Mouse (Mus musculus) limb, embryonic 13.5 days (tissue): Measurements from ENCODE around the gene Tnik. TPM values are rescaled to one million over a fixed set of nuclear protein-coding genes. Genes with fewer than 3 reads are reported as not detected.
A peak's percentile ranks its signal among the peaks of the same experiment; 100 is the strongest.

ENCODE experiments used
- ATAC-seq: fragments of 200-750 bp; cut with Nextera tagmentation; 2 replicates; pipeline ENCODE4 v1.8.0; 2017; ENCODE audit warnings: low read depth, moderate number of reproducible peaks, moderate TSS enrichment; ENCODE audit not compliant: low FRiP score
- H3K27ac ChIP-seq: fragments of 300-500 bp; sonication (generic); 2 replicates; pipeline ENCODE4 v1.5.1; 2015; ENCODE audit warnings: inconsistent platforms, mild to moderate bottlenecking, moderate library complexity
- H3K27me3 ChIP-seq: fragments of 300-500 bp; sonication (generic); 2 replicates; pipeline ENCODE4 v1.6.1; 2015; ENCODE audit warnings: mild to moderate bottlenecking, inconsistent platforms
- H3K36me3 ChIP-seq: fragments of 300-500 bp; sonication (generic); 2 replicates; pipeline ENCODE4 v1.6.1; 2015; ENCODE audit warnings: inconsistent platforms, mild to moderate bottlenecking, moderate library complexity
- H3K4me1 ChIP-seq: fragments of 300-500 bp; sonication (generic); 2 replicates; pipeline ENCODE4 v1.6.1; 2015; ENCODE audit warnings: inconsistent platforms
- H3K4me2 ChIP-seq: fragments of 300-500 bp; sonication (generic); replicated peaks from 2 replicates; pipeline ENCODE4 v1.6.1; 2015; ENCODE audit warnings: inconsistent platforms, mild to moderate bottlenecking, moderate library complexity
- H3K4me3 ChIP-seq: fragments of 300-500 bp; sonication (generic); 2 replicates; pipeline ENCODE4 v1.5.1; 2015; ENCODE audit warnings: moderate library complexity, mild to moderate bottlenecking, inconsistent platforms
- H3K9ac ChIP-seq: fragments of 300-500 bp; sonication (generic); 2 replicates; pipeline ENCODE4 v1.6.1; 2015; ENCODE audit warnings: mild to moderate bottlenecking, inconsistent platforms
- H3K9me3 ChIP-seq: fragments of 300-500 bp; sonication (generic); 2 replicates; pipeline ENCODE4 v1.6.1; 2016; ENCODE audit warnings: inconsistent platforms
- WGBS: fragments of 180-500 bp; shearing (Covaris S2); methylation state at CpG from one replicate; pipeline ENCODE4 v1.1.7; 2015; 5-methylcytosine and 5-hydroxymethylcytosine counted together
- polyA plus RNA-seq: library from polyadenylated mRNA; unstranded; fragments of >200 nt; fragmentation: Nextera tagmentation; extraction: Ambion mirVana; gene quantifications from 2 replicates; pipeline ENCODE4 v1.2.1, GENCODE M21; 2015

Gene Tnik
- polyA plus RNA-seq, 1 experiment from 2014 or later: 9.5 TPM

DNA sequence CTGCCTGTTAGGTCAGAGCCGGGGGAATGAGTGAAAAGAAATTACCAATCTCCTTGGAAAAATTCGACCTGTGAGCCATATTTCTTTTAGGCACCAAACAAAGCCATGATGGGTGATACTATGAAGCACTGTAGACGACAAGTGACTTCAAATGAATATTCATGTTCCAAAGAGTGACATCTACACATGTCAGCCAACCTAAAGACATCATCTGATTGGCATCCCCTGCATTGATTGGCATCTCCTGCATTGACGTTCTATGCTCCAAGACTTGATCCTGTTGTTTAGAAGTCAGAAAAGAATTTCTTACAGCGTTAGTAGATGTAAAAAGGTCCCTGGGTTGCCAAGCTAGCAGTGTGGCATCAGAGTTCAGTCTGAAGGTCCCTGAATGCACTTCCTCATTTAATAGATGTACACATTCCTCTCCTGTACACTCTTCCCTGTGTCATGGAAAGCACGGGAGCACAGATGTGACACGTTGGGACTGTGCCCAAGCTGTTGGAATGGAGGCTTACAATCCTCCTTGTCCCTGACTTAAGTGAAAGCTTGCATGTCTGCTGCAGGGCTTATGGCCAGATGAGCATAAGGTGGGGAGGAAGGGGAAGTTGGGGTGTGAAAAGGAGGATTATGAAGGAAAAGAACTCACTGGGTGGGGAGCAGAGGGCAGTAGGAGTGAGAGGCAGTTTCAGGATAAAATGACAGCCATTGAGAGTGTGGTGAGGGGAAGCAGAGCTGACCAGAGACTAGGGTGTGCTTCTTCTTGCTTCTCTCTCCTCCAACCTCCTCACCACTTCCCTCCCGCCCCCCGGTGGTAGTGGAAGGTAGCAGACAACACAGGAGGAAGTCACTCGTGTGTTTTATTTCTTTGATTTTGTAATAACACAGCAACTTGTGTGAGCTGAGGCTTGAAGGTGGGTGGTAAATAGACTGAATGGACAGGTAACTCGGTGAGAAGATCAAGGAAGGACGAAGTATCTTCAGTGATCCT lies 301.6 kb downstream of the Tnik start:
- H3K9ac ChIP-seq: no peak overlapping the region
- H3K27me3 ChIP-seq: no peaks in the 10 kb centered on the region
- no peaks in the 10 kb centered on the region for H3K9me3 ChIP-seq
- H3K4me1 ChIP-seq: no peaks in the 10 kb centered on the region
- no peaks in the 10 kb centered on the region for H3K36me3 ChIP-seq
- H3K4me2 ChIP-seq: no peak overlapping the region
- WGBS: 74% methylated on average over 12 of the region's 12 CpGs
- H3K4me3 ChIP-seq: no peak overlapping the region
- H3K27ac ChIP-seq: no peak overlapping the region
- no peak for ATAC-seq

DNA sequence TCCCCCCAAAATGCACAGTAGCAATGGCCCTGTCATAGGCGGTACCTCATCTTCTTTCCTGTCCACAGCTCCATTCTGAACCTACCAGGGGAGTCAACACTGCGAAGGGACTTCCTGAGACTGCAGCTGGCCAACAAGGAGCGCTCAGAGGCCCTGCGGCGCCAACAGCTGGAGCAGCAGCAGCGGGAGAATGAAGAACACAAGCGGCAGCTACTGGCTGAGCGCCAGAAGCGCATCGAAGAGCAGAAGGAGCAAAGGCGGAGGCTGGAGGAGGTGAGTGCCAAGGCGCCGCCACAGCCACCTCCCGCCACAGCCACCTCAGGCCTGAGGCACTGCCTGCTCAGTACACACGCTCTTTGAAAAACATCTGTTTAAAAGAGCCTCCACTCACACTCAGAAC lies 314.3 kb downstream of the Tnik start:
- peaks cover 8% of the 10 kb centered on the region for H3K4me1 ChIP-seq
- peak overlapping the region; percentile 53 for H3K4me2 ChIP-seq
- WGBS: 26% methylated on average over 15 of the region's 15 CpGs
- no peak overlapping the region for H3K4me3 ChIP-seq
- H3K9ac ChIP-seq: no peak overlapping the region
- no peaks in the 10 kb centered on the region for H3K36me3 ChIP-seq
- H3K27ac ChIP-seq: no peak overlapping the region
- H3K9me3 ChIP-seq: no peaks in the 10 kb centered on the region
- ATAC-seq: peak; percentile 42; the same call in 1 of the 2 replicates
- no peaks in the 10 kb centered on the region for H3K27me3 ChIP-seq

DNA sequence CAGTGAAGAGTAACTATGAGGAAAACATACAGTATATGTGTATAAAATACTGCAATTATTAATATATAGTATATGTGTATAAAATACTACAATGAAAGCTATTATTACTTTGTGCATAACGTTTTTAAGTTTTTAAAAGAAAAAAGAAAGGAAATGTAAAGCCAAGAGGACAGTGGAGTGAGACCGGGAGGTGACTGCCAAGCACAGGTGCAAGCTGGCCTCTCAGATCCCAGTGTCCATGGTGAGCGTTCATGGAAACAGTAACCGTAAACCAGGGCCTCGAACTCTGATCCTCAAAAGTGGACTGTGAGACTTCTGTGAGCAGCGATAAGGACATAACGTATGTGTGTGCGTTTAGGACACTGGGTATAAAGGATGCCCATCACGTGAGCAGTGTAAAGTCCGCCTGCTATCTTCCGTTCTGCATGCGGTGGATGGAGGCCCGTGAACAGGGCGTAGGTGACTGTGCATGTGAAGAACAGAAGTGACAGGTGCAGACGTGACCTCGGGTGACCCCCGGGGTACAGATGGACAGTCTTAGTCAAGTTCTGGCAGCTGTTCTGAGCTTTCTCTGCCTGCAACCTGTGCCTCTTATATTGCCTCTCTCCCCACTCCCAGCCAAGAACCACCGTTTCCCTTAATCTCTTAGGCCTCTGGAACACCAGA lies 316.1 kb downstream of the Tnik start:
- 83% methylated on average over 18 of the region's 18 CpGs for WGBS
- H3K9me3 ChIP-seq: no peaks in the 10 kb centered on the region; the same call in 1 of the 2 replicates

GRCm38 (mm10) chr3:28585750-28586465 lies 322.9 kb downstream of the Tnik start:
- ATAC-seq: no peak
- no peak overlapping the region for H3K9ac ChIP-seq
- H3K27ac ChIP-seq: no peak overlapping the region
- WGBS: 83% methylated on average over 9 of the region's 9 CpGs
- no peak overlapping the region for H3K4me3 ChIP-seq
- no peak overlapping the region for H3K4me2 ChIP-seq
- no peaks in the 10 kb centered on the region for H3K27me3 ChIP-seq
- no peaks in the 10 kb centered on the region for H3K36me3 ChIP-seq
- H3K9me3 ChIP-seq: no peaks in the 10 kb centered on the region; the same call in 1 of the 2 replicates
- H3K4me1 ChIP-seq: no peaks in the 10 kb centered on the region

More for the DNA sequence above, 316.1 kb downstream of the Tnik start:
- H3K27ac ChIP-seq: no peak overlapping the region
- H3K27me3 ChIP-seq: no peaks in the 10 kb centered on the region
- no peaks in the 10 kb centered on the region for H3K36me3 ChIP-seq
- no peak overlapping the region for H3K4me2 ChIP-seq
- no peak overlapping the region for H3K4me3 ChIP-seq
- H3K9ac ChIP-seq: no peak overlapping the region
- H3K4me1 ChIP-seq: peaks cover 8% of the 10 kb centered on the region
- ATAC-seq: peak; percentile 38; the same call in 1 of the 2 replicates

- Histone ChIP-seq H3K27ac (no peak overlapping the region), H3K27me3 (no peaks in the 10 kb centered on the region), H3K4me3 (no peak overlapping the region), H3K36me3 (no peaks in the 10 kb centered on the region), H3K4me1 (0 out of 2 replicates have a peak, but pooled peaks cover 5% of the 10 kb centered on the region), H3K9me3 (no peaks in the 10 kb centered on the region; the same call in 1 of the 2 replicates), H3K4me2 (no peak overlapping the region), H3K9ac (no peak overlapping the region)
- no peak for ATAC-seq
- WGBS: 82% methylated on average over 5 of the region's 5 CpGs
Observed at GRCm38 (mm10) chr3:28587808-28588207, 324.8 kb downstream of the Tnik start.

DNA sequence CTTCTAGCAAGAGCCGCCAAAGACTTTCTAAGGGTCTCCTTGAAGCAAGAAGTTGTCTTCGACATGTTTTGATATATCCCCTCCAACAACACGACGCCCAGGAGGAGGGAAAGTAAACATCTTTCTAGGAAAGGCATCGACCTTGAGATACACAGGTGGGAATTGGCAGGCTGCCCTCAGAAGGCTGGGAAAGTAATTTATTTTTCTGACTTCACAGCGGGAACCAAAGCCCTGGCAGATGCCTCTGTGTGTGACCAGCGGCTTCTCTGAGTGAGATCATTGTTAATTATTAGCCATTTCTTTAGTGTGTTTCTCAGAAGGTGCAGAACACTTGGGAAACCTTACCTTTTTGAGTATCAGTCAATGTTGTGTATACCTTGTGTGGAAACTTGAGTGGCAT lies 328.3 kb downstream of the Tnik start:
- ATAC-seq: no peak
- Histone ChIP-seq H3K4me3 (no peak overlapping the region), H3K4me2 (no peak overlapping the region), H3K27ac (no peak overlapping the region), H3K9me3 (no peaks in the 10 kb centered on the region; the same call in 1 of the 2 replicates), H3K36me3 (no peaks in the 10 kb centered on the region), H3K9ac (no peak overlapping the region), H3K27me3 (no peaks in the 10 kb centered on the region), H3K4me1 (0 out of 2 replicates have a peak, but pooled peaks cover 7% of the 10 kb centered on the region)
- WGBS: 54% methylated on average over 7 of the region's 7 CpGs

DNA sequence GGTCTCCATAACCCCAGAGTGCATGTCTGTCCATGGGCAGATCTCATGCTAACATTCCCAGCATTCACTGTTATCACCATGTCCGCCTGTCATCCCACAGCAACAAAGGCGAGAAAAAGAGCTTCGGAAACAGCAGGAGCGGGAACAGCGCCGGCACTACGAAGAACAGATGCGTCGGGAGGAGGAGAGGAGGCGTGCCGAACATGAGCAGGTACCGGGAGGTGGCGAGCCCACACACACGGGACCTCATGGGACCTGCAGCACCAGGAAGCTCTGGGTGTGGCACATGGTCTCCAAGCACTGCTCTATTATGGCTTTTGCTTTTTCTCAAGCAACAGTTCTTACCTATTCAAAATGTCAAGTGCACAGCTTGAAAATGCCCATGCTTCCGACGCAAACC lies 330.9 kb downstream of the Tnik start:
- 0 out of 2 replicates have a peak, but pooled peaks cover 7% of the 10 kb centered on the region for H3K4me1 ChIP-seq
- H3K27me3 ChIP-seq: no peaks in the 10 kb centered on the region
- H3K27ac ChIP-seq: no peak overlapping the region
- H3K36me3 ChIP-seq: no peaks in the 10 kb centered on the region
- no peak overlapping the region for H3K4me3 ChIP-seq
- H3K9me3 ChIP-seq: no peaks in the 10 kb centered on the region; the same call in 1 of the 2 replicates
- WGBS: 89% methylated on average over 16 of the region's 16 CpGs
- no peak for ATAC-seq
- no peak overlapping the region for H3K9ac ChIP-seq
- H3K4me2 ChIP-seq: no peak overlapping the region

DNA sequence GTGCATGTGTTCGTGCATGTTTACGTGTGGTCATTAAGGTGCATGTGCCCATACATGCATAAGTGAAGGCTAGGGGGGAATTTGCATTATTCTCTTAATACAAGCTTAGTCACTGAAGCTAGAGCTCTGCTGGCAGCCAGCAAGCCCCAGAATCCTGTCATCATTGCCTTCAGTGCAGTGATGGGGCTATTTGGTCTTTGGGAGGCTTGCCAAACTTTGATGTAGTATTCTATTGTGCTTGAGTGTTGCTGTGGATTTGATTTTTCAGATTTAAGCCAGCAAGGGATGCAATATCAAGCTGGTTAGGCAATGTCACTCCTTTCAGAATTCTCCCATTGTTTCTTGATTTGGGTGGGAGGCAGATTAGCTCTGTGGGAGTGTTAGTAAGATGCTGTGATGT lies 336.5 kb downstream of the Tnik start:
- Histone ChIP-seq H3K4me1 (no peaks in the 10 kb centered on the region), H3K27me3 (no peaks in the 10 kb centered on the region), H3K4me3 (no peak overlapping the region), H3K4me2 (no peak overlapping the region), H3K36me3 (no peaks in the 10 kb centered on the region), H3K9ac (no peak overlapping the region), H3K27ac (no peak overlapping the region), H3K9me3 (no peaks in the 10 kb centered on the region)
- no peak for ATAC-seq
- 84% methylated on average over 2 of the region's 2 CpGs for WGBS

- WGBS: 26% methylated on average over 1 of the region's 1 CpGs
- H3K9me3 ChIP-seq: no peaks in the 10 kb centered on the region
- no peak for ATAC-seq
- H3K9ac ChIP-seq: no peak overlapping the region
- H3K27me3 ChIP-seq: no peaks in the 10 kb centered on the region
- peaks cover 5% of the 10 kb centered on the region; the same call in 1 of the 2 replicates for H3K4me1 ChIP-seq
- H3K4me3 ChIP-seq: no peak overlapping the region
- no peak overlapping the region for H3K4me2 ChIP-seq
- no peak overlapping the region for H3K27ac ChIP-seq
- no peaks in the 10 kb centered on the region for H3K36me3 ChIP-seq
Observed at GRCm38 (mm10) chr3:28606741-28607140, 343.7 kb downstream of the Tnik start.

- Histone ChIP-seq H3K27ac (no peak overlapping the region), H3K36me3 (no peaks in the 10 kb centered on the region), H3K4me2 (no peak overlapping the region), H3K4me3 (no peak overlapping the region), H3K9me3 (no peaks in the 10 kb centered on the region), H3K4me1 (no peaks in the 10 kb centered on the region), H3K27me3 (no peaks in the 10 kb centered on the region), H3K9ac (no peak overlapping the region)
- 86% methylated on average over 5 of the region's 5 CpGs for WGBS
- ATAC-seq: no peak
Observed at GRCm38 (mm10) chr3:28612330-28612729, 349.3 kb downstream of the Tnik start.

GRCm38 (mm10) chr3:28616386-28616785 lies 353.4 kb downstream of the Tnik start:
- no peak overlapping the region for H3K4me3 ChIP-seq
- WGBS: 71% methylated on average over 1 of the region's 1 CpGs
- no peaks in the 10 kb centered on the region for H3K4me1 ChIP-seq
- H3K36me3 ChIP-seq: no peaks in the 10 kb centered on the region
- no peak overlapping the region for H3K27ac ChIP-seq
- no peak overlapping the region for H3K9ac ChIP-seq
- H3K4me2 ChIP-seq: no peak overlapping the region
- H3K27me3 ChIP-seq: no peaks in the 10 kb centered on the region
- no peak for ATAC-seq
- H3K9me3 ChIP-seq: no peaks in the 10 kb centered on the region
